Mouse (Mus musculus) mouse embryonic stem cell (cell line): Measurements from ENCODE around the gene Nat14.

Experiments used
- in situ Hi-C, 2 experiments: fragments of 300-500 bp; cut with MboI; formaldehyde crosslinking; loops; 1 replicate in 1 of 2; 3 replicates in 1 of 2; pipeline ENCODE4 v1.14.3; 2019 to 2020; ENCODE audit warnings: low sequenced_read_pairs in 2 of 2, low pct_unique_long_range_greater_than_20kb in 1 of 2, mixed read lengths in 1 of 2; ENCODE audit not compliant: unreplicated experiment in 1 of 2

Nat14 gene

DNA sequence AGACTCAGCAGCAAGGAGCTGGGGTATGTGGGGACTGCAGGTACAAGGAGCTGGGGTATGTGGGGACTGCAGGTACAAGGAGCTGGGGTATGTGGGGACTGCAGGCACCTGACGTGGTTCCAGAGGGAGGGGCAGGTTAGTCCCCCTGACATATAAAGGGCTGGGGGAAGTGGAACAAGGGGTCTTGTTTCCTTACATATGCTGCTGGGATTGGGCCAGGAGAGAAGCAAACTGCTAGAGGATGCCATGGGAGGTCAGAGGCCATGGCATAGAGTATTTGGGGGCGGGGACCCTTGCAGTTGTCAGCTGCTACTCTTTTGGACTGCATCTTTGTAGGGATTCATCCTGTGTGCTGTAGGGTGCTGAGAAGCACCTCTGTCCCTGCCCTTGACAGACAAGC lies 4.3 kb upstream of the Nat14 start:
- in situ Hi-C loops, result no loop called here

DNA sequence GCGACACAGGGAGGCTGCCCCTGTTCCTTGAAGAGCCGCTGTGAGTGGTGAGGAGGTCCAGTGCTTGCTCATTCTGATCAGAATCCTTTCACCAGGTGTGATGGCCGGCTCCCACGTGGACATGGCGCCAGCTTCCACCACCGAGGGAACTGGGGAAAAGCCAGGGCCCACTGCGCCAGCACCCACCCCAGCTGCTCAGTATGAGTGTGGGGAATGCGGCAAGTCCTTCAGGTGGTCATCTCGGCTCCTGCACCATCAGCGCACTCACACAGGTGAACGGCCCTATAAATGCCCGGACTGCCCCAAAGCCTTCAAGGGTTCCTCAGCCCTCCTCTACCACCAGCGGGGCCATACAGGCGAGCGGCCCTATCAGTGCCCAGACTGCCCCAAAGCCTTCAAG lies 3.1 kb upstream of the Nat14 start:
- in situ Hi-C loops, result no loop called here

DNA sequence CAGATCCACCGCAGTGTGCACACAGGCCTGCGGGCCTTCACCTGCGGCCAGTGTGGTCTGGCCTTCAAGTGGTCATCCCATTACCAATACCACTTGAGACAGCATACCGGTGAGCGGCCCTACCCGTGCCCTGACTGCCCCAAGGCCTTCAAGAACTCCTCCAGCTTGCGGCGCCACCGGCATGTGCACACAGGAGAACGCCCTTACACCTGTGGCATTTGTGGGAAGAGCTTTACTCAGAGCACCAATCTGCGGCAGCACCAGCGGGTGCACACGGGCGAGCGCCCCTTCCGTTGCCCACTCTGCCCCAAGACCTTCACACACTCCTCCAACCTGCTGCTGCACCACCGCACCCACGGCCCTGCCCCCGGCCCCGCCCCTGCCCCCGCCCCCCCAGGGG lies 2.7 kb upstream of the Nat14 start:
- in situ Hi-C loops, result no loop called here

DNA sequence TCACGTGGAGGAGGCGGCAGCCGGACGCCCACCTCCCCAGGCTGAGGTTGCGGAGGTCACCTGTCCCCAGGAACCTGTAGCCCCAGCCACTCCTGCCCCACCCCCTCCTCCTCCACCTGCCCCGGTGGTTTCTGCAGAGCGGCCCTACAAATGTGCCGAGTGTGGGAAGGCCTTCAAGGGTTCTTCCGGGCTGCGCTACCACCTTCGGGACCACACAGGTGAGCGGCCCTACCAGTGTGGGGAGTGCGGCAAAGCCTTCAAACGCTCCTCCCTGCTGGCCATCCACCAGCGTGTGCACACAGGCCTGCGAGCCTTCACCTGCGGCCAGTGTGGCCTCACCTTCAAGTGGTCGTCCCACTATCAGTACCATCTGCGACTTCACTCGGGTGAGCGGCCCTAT lies 1.9 kb upstream of the Nat14 start:
- in situ Hi-C loops, result no loop called here

DNA sequence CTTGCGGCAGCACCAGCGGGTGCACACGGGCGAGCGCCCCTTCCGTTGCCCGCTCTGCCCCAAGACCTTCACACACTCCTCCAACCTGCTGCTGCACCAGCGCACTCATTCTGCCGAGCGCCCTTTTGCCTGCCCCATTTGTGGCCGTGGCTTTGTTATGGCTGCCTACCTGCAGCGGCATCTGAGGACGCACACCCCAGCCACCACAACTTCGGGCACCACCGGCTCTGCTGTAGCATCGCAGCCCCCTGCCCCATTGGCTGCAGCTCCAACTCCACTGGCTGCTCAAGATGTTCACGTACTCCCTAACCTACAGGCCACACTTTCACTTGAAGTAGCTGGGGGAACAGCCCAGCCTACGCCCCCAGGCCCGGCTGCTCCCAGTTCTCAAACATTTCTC lies 1.3 kb upstream of the Nat14 start:
- in situ Hi-C loops, result no loop called here

DNA sequence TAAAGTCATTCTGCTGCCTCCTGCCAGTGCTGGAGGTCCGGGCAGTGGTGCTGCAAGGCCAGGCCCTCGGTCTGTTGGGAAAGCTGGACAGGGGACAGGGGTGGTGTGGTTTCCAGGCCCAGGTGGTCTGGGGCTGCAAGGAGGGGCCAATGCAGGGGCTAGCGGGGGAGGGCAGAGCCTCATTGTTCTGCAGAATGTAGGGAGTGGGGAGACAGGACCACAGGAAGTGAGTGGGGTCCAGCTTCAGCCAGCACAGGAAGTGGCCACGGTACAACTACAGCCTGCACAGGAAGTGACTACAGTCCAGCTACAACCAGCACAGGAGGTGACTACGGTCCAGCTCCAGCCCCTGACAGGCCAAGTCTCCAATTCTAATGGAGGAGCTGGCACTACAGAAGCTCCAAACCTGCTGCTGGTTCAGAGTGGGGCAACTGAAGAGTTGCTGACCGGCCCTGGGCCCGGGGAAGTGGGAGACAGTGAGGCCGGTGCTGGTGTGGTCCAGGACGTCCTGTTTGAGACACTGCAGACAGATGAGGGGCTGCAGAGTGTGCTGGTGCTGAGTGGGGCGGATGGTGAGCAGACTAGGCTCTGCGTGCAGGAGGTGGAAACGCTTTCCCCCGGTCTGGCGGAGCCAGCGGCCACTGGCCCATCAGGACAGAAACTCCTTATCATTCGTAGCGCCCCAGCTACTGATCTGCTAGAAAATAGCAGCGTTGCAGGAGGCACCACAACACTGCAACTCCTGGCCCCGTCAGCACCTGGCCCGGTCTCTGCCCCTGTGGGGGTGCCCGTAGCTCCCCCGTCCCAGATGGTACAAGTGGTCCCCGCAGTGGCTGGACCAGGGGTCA lies 628 bp upstream of the Nat14 start:
- in situ Hi-C loops, result no loop called here

DNA sequence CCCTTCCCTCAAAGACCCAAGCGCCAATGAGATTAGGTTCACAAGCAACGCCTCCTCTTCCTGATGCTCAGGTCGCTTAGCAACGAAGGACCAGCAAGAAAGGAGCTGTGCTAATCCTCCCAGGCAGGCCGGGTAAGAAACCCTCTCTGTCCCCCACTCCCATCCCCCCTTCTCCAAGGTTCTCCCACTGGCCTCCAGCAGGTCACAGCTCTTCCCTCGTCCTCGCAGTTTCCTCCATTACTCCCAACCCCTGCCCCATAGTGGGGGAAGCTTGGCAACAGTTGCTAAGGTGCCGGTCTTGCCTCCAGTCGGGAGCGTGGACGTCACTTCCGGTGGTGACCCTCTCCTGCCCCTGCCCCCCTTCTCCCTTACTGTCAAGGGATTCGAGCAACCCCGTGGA lies 680 bp downstream of the Nat14 start:
- in situ Hi-C loops, result no loop called here

DNA sequence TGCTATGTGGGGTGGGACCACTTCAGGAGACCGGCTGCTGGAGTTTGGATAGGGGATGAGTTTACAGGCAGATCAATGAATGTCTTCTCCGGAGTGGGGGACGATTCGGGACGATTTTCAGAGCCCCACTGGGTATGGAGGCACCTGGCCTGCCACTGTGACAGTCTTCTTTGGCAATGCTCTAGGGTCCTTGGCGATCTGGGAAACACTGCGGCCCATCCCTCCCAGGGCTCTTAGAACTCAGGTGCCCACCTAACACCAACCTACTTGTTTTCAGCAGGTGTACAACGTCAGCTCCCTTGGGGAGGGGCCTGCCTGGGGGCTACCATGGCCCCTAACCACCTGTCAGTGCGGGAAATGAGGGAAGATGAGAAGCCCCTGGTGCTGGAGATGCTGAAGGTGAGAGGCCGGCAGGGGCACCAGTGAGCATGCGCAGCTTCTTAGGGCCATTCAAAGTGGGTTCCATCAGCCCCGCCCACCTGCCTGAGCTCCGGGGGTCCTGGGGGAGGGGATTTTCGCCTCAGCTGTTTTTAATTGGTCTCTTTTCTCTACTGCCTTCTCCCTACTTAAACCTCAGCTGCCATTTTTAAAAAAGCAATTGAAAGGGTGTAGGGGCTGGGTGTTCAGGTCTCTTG lies 1.2 kb downstream of the Nat14 start:
- in situ Hi-C loops, result no loop called here

DNA sequence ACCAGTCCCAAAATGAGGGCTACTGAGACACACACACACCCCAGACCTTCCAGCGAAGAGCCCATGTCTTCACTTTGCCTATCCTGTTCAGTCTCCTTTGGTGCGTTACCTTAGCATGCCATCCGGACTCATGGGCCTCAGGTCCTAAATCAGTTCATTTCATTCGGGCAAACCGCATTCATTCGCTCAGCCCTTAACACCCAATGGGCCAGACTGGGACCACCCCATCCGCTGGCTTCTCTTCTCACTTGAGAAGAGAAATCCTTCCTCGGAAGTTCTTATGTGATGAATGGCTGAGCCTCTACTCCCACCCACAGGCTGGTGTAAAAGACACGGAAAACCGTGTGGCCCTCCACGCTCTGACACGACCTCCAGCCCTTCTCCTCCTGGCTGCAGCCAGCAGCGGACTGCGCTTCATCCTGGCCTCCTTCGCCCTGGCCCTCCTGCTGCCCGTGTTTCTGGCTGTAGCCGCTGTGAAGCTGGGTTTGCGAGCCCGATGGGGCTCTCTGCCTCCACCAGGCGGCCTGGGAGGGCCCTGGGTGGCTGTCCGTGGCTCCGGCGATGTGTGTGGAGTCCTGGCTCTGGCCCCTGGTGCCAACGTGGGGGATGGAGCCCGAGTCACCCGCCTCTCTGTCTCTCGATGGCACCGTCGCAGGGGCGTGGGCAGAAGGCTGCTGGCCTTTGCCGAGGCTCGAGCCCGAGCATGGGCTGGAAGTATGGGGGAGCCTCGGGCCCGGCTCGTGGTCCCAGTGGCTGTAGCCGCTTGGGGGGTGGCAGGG lies 1.9 kb downstream of the Nat14 start:
- in situ Hi-C loops, result no loop called here

DNA sequence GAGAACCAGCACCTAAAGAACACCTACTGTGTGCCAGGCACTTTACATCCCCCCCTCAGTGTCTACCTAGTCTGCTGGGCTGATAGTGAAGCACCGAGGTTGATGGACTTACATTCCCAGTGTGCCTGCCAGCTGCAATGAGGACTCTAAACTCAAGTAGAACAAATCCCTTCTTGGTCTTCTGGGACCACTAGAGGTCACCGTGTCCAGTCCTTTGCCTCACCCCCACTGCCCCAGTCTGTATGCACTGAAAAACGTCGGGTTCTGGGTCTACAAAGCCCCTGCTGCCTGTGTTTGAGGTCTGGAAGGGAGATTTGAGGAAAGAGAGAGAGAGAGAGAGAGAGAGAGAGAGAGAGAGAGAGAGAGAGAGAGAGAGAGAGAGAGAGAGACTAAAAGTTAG lies 2.7 kb downstream of the Nat14 start:
- in situ Hi-C loops, result no loop called here

DNA sequence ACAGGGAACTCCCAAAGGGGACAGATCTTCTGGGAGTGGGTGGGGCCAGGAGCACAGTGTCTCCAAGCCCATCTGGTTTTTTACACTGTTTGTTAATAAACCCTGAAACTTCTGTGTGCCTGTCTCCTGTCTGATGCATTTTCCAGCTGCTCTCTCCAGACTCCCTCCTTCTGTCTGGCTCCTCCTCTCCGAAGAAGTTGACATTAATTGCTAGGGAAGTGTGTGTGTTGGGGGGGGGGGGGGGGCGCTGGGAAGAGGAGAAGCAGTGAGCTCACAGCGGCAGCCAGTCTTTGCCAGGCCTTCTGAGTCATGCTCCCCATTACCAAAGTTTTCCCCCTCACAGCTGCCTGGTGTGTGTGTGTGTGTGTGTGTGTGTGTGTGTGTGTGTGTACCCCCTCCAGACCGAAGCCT lies 3.1 kb downstream of the Nat14 start:
- in situ Hi-C loops, result no loop called here

DNA sequence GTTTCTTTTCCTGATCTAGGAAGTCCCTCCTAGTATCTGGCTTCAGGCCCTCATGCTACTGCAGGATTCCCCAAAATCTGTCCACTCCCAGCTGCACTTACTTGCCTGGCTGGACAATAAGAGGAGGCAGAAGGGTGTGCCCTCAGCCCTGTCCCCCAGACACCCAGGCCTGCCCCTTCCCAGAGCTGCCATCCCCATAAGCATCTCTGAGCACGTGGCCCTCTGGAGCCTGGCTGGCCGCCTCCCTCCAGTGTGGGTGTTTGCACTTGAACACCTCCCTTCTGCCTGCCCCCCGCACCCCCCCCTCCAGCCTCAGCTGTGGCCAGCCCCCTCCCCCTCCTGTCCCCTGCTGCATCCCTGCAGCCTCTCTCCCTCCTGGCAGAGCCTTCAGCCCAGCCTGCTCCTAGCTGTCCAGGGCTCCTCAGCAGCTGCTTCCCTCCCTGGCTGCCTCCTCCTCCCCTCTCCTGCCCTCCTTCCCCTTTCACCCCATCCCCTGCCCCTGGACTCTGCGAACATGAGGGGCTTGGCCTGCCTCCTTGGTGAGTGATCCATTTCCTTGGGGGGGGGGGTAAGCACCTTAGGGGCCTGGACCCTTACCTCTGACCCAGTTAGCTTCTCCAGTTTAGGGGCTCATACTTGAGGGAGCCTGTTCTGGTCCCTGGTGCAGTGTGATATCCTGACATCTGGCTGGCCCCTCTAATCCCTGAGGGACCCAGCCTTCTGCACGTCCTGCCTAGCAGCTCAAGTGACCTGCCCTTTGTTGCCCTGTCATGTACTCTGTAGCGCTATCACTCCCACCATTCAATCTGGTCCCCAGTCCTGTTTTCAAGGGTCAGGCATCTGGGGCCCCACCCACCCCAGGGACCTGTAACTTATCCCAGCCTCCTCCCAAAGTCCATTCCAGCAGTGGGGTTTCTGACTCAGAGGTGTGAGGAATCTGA lies 3.9 kb downstream of the Nat14 start, which contains the start of gene Ssc5d:
TSS of gene Ssc5d (plus strand) at position 345 of the 941 bp plus-strand sequence.
- in situ Hi-C loops, result no loop called here

DNA sequence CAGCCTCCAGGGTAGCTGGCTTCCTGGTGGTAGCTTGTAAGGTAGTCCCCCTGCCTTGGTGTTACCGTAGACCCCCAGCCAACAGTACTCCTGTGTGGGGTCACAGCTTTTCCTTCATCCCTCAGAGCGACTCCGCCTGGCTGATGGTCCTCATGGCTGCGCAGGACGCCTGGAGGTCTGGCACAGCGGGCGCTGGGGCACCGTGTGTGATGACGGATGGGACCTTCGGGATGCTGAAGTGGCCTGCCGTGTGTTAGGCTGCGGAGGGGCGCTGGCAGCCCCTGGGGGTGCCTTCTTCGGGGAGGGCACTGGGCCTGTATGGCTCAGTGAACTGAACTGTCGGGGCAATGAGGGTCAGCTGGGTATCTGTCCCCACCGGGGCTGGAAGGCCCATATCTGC lies 5.0 kb downstream of the Nat14 start:
- in situ Hi-C loops, result no loop called here

DNA sequence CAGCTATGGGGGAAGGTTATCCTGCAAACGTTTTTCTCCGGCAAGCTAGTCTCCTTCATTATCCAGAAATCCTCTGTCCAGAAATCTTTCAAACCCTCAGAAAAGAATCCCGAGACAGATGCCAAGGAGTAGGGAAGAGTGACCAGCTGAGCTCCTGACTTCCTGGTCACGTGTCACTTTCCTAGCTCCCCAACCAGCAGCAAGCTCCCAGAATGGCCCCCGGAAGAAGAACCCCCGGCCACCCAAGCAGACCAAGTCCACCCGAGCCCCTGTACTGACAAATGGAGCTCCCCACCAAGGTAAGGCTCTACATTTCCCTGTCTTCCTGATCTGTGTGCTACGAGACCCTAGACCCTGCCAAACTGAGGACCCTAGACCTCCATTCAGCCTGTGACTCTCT lies 5.9 kb downstream of the Nat14 start:
- in situ Hi-C loops, result no loop called here

DNA sequence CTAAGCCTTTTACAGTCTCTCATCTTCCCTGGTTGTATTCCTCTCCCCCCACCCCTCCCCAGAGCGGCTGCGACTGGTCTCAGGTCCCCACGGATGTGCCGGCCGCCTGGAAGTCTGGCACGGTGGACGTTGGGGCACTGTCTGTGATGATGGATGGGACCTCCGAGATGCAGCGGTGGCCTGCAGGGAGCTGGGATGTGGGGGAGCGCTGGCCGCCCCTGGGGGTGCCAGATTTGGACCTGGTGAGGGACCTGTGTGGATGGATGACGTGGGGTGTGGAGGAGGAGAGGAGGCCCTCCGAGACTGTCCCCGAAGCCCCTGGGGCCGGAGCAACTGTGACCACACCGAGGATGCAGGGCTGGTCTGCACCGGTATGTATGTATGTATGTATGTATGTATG lies 6.5 kb downstream of the Nat14 start:
- in situ Hi-C loops, result no loop called here

DNA sequence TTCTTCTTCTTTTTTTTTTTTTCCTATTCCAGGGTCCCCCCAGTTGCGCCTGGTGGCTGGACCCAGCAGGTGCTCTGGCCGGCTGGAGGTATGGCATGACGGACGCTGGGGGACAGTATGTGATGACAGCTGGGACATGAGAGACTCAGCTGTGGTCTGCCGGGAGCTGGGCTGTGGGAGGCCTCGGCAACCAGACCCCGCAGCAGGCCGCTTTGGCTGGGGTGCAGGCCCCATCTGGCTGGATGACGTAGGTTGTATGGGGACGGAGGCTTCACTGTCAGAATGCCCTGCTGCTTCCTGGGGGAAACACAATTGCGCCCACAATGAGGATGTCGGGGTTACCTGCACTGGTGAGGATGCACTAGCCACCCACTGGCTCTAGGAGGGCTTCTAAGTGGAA lies 11.3 kb downstream of the Nat14 start:
- in situ Hi-C loops, result no loop called here

DNA sequence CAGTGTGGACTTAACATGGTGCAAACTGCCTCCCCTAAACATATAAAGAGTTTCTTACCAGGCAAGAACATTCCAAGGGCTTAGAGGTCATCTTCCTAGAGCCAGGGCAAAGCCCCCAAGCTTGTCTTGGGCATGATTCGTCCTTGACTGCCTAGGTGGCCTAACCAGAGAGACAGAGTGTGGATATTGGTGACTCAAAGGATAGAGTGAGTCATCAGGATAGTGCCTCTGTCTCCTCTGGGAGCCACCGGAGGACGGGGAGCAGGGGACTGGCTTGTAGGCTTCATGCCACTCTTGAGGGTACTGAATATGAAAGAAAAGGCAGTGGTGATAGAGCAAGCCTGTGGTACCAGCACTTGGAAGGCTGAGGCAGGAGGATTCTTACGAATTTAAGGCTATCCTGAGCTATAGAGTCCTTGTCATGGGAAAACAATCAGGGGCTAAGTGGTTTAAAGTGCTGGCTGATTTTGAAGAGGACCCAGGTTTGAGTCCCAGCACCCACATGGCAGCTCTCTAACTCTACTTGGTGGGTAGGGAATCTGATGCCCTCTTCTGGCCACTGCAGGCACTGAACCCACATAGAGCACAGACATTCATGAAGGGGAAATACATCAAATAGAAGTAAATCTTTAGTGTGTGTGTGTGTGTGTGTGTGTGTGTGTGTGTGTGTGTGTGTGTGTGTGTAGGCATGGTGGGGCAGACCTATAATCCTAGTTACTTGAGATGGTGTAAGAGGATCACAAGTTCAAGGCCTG lies 12.5 kb downstream of the Nat14 start:
- in situ Hi-C loops, result no loop called here

DNA sequence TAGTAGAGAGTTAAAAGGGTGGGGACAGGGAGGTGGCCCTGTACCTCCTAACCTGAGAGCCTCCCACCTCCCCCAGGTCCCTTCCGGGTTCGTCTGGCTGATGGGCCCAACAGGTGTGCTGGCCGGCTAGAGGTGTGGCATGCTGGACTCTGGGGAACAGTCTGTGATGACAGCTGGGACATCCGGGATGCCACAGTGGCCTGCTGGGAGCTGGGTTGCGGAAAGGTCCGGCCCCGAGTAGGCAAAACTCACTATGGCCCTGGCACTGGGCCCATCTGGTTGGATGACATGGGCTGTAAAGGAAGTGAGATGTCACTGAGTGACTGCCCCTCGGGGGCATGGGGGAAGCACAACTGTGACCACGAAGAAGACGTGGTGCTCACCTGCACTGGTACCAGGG lies 15.0 kb downstream of the Nat14 start:
- in situ Hi-C loops, result no loop called here
